21 mouse cellular contexts compared by ENCODE assay signal in genomic region chr2:15008072-15008471, GRCm38 (mm10). TPM values are rescaled to one million over a fixed set of nuclear protein-coding genes. Genes with fewer than 3 reads are reported as not detected.
DNase-seq lines count a peak whose midpoint lies in the region; ATAC-seq lines count a peak whose summit lies in the region.
"Had no signal": no experiment of that assay in that cellular context is flagged by ENCODE, and none has a peak within 500 bp of the region (broad histone marks: within the 10 kb centered on the region; RNA-seq: fewer than 3 reads in every experiment).

No protein-coding gene starts in this region.

- H3K4me1 ChIP-seq in hindbrain, embryonic 13.5 days (replicated peaks), result no peaks in the 10 kb centered on the region
- H3K4me1 ChIP-seq in hindbrain, embryonic 16.5 days (ENCODE audit: control insufficient read depth, insufficient read depth, low read depth, low read length), result no peaks in the 10 kb centered on the region
- no peaks in the 10 kb centered on the region for H3K4me1 ChIP-seq in neural tube, embryonic 11.5 days (ENCODE audit: control insufficient read depth, insufficient read depth, low read length)
- no peaks in the 10 kb centered on the region for H3K4me1 ChIP-seq in neural tube, embryonic 14.5 days (ENCODE audit: control insufficient read depth, insufficient read depth, low read length)
- H3K4me1 ChIP-seq in neural tube, embryonic 15.5 days, result no peaks in the 10 kb centered on the region

- no peak overlapping the region for H3K4me2 ChIP-seq in hindbrain, embryonic 13.5 days
- H3K4me2 ChIP-seq in hindbrain, embryonic 16.5 days (ENCODE audit: low read length), result no peak overlapping the region
- no peak overlapping the region for H3K4me2 ChIP-seq in neural tube, embryonic 11.5 days (ENCODE audit: low read depth)
- no peak overlapping the region for H3K4me2 ChIP-seq in neural tube, embryonic 14.5 days (ENCODE audit: low read depth, low read length)
- no peak overlapping the region for H3K4me2 ChIP-seq in neural tube, embryonic 15.5 days

- DNase-seq in neural tube, embryonic 11.5 days (ENCODE audit: low spot score), result no peak
- no peak for DNase-seq in neural tube, embryonic 10.5 days (ENCODE audit: extremely low spot score, low spot score)
- DNase-seq: adrenal gland, adult 2 months; adrenal gland, adult 8-10 months; adrenal gland, postnatal 10 days; adrenal gland, postnatal 14 days; adrenal gland, postnatal 25 days; adrenal gland, postnatal 36 days; B cell, adult 2 months; cerebellum, adult 11 months; cerebellum, adult 11-12 months; cerebellum, adult 18-20 months had no signal

- H3K36me3 ChIP-seq in hindbrain, embryonic 13.5 days, result peaks cover 29% of the 10 kb centered on the region
- 0 out of 2 replicates have a peak, but pooled peaks cover 4% of the 10 kb centered on the region for H3K36me3 ChIP-seq in hindbrain, embryonic 16.5 days (ENCODE audit: control insufficient read depth, insufficient read depth, low read length)
- no peaks in the 10 kb centered on the region for H3K36me3 ChIP-seq in neural tube, embryonic 11.5 days (ENCODE audit: control insufficient read depth, insufficient read depth, low read length)
- no peaks in the 10 kb centered on the region for H3K36me3 ChIP-seq in neural tube, embryonic 14.5 days (ENCODE audit: control insufficient read depth, insufficient read depth, low read length)
- H3K36me3 ChIP-seq in neural tube, embryonic 15.5 days, result peaks cover 18% of the 10 kb centered on the region

- H3K27me3 ChIP-seq in hindbrain, embryonic 13.5 days, result no peaks in the 10 kb centered on the region
- no peaks in the 10 kb centered on the region for H3K27me3 ChIP-seq in hindbrain, embryonic 16.5 days (replicated peaks; ENCODE audit: control insufficient read depth, insufficient read depth, low read length)
- no peaks in the 10 kb centered on the region for H3K27me3 ChIP-seq in neural tube, embryonic 11.5 days (ENCODE audit: control insufficient read depth, insufficient read depth, low read length)
- H3K27me3 ChIP-seq in neural tube, embryonic 14.5 days (ENCODE audit: control insufficient read depth, insufficient read depth, low read length), result no peaks in the 10 kb centered on the region
- no peaks in the 10 kb centered on the region for H3K27me3 ChIP-seq in neural tube, embryonic 15.5 days (replicated peaks)
- H3K27me3 ChIP-seq: CH12.LX, Patski had no signal

- H3K9me3 ChIP-seq in hindbrain, embryonic 13.5 days, result no peaks in the 10 kb centered on the region
- H3K9me3 ChIP-seq in hindbrain, embryonic 16.5 days (ENCODE audit: control insufficient read depth, low read length), result peaks cover 3% of the 10 kb centered on the region; the same call in 1 of the 2 replicates
- H3K9me3 ChIP-seq in neural tube, embryonic 11.5 days (ENCODE audit: control insufficient read depth, low read length), result no peaks in the 10 kb centered on the region
- H3K9me3 ChIP-seq in neural tube, embryonic 14.5 days (ENCODE audit: control insufficient read depth, low read length), result no peaks in the 10 kb centered on the region
- H3K9me3 ChIP-seq in neural tube, embryonic 15.5 days (replicated peaks), result 0 out of 2 replicates have a peak, but pooled peaks cover 3% of the 10 kb centered on the region
- H3K9me3 ChIP-seq: G1E had no signal

- peak overlapping the region; percentile 13 for H3K27ac ChIP-seq in hindbrain, embryonic 13.5 days
- H3K27ac ChIP-seq in hindbrain, embryonic 16.5 days (ENCODE audit: low read depth, low read length), result no peak overlapping the region
- H3K27ac ChIP-seq in neural tube, embryonic 11.5 days (ENCODE audit: low read depth, low read length), result no peak overlapping the region
- H3K27ac ChIP-seq in neural tube, embryonic 14.5 days (ENCODE audit: low read depth, low read length), result no peak overlapping the region
- no peak overlapping the region for H3K27ac ChIP-seq in neural tube, embryonic 15.5 days (replicated peaks)

- peak; percentile 72; the same call in 1 of the 2 replicates for ATAC-seq in hindbrain, embryonic 13.5 days (ENCODE audit: low FRiP score)
- no peak for ATAC-seq in hindbrain, embryonic 16.5 days
- peak; percentile 54; the same call in 1 of the 2 replicates for ATAC-seq in neural tube, embryonic 11.5 days (ENCODE audit: insufficient read depth, low FRiP score, low TSS enrichment)
- 0 out of 2 replicates have a peak, but pooled peaks have one; percentile 41 for ATAC-seq in neural tube, embryonic 14.5 days (ENCODE audit: low read depth)
- no peak for ATAC-seq in neural tube, embryonic 15.5 days (ENCODE audit: low FRiP score)
- ATAC-seq: activated CD4-positive, CD25-positive, alpha-beta regulatory T cell, adult 4 months; CD4-positive, CD25-positive, alpha-beta regulatory T cell, adult 4 months; Patski had no signal

- WGBS in hindbrain, embryonic 13.5 days, result 76% methylated on average over 1 of the region's 1 CpGs
- WGBS in hindbrain, embryonic 16.5 days, result 83% methylated on average over 1 of the region's 1 CpGs
- 88% methylated on average over 1 of the region's 1 CpGs for WGBS in neural tube, embryonic 11.5 days
- 62% methylated on average over 1 of the region's 1 CpGs for WGBS in neural tube, embryonic 14.5 days
- WGBS in neural tube, embryonic 15.5 days, result 72% methylated on average over 1 of the region's 1 CpGs

- no peak overlapping the region for H3K9ac ChIP-seq in hindbrain, embryonic 13.5 days
- no peak overlapping the region for H3K9ac ChIP-seq in hindbrain, embryonic 16.5 days (ENCODE audit: low read depth, low read length)
- no peak overlapping the region for H3K9ac ChIP-seq in neural tube, embryonic 11.5 days (ENCODE audit: low read length)
- no peak overlapping the region for H3K9ac ChIP-seq in neural tube, embryonic 14.5 days (replicated peaks; ENCODE audit: low read depth, low read length)
- H3K9ac ChIP-seq in neural tube, embryonic 15.5 days (replicated peaks), result no peak overlapping the region

- no peak overlapping the region for H3K4me3 ChIP-seq in hindbrain, embryonic 13.5 days
- H3K4me3 ChIP-seq in hindbrain, embryonic 16.5 days (ENCODE audit: low read length), result no peak overlapping the region
- no peak overlapping the region for H3K4me3 ChIP-seq in neural tube, embryonic 11.5 days (ENCODE audit: low read depth, low read length)
- no peak overlapping the region for H3K4me3 ChIP-seq in neural tube, embryonic 14.5 days (ENCODE audit: low read depth, low read length)
- H3K4me3 ChIP-seq in neural tube, embryonic 15.5 days (replicated peaks), result no peak overlapping the region

RNA-seq across cellular contexts. Expression of gene Arl5b, which starts 41.1 kb away (rescaled TPM):
- 38.5 and 44.2 TPM in 2 replicates for polyA plus RNA-seq in hindbrain, embryonic 13.5 days (2015; fragmentation: Nextera tagmentation; extraction: Ambion mirVana)
- polyA plus RNA-seq in hindbrain, embryonic 16.5 days (2015; fragmentation: Nextera tagmentation; extraction: Ambion mirVana), result 25.9 and 28.2 TPM in 2 replicates
- polyA plus RNA-seq in neural tube, embryonic 11.5 days (2014; fragmentation: Nextera tagmentation; extraction: Ambion mirVana), result 59.8 and 71.0 TPM in 2 replicates
- 42.4 and 46.0 TPM in 2 replicates for polyA plus RNA-seq in neural tube, embryonic 14.5 days (2014; fragmentation: Nextera tagmentation; extraction: Ambion mirVana)
- polyA plus RNA-seq in neural tube, embryonic 15.5 days (2015; fragmentation: Nextera tagmentation; extraction: Ambion mirVana), result 27.8 and 28.4 TPM in 2 replicates

RNA-seq across cellular contexts. Expression of gene Nsun6, which starts 46.8 kb away (rescaled TPM):
- polyA plus RNA-seq in hindbrain, embryonic 13.5 days (2015; fragmentation: Nextera tagmentation; extraction: Ambion mirVana), result 18.3 and 19.4 TPM in 2 replicates
- 11.6 and 13.2 TPM in 2 replicates for polyA plus RNA-seq in hindbrain, embryonic 16.5 days (2015; fragmentation: Nextera tagmentation; extraction: Ambion mirVana)
- polyA plus RNA-seq in neural tube, embryonic 11.5 days (2014; fragmentation: Nextera tagmentation; extraction: Ambion mirVana), result 12.0 and 12.1 TPM in 2 replicates
- polyA plus RNA-seq in neural tube, embryonic 14.5 days (2014; fragmentation: Nextera tagmentation; extraction: Ambion mirVana), result 15.7 and 19.6 TPM in 2 replicates
- polyA plus RNA-seq in neural tube, embryonic 15.5 days (2015; fragmentation: Nextera tagmentation; extraction: Ambion mirVana), result 11.6 and 15.0 TPM in 2 replicates

Comparison
In these comparisons a context has a peak if more than half of its experiments do, and no peak if none do; other contexts are left out.
1. ATAC-seq: peak in hindbrain, embryonic 13.5 days (single experiment), neural tube, embryonic 11.5 days (single experiment) and neural tube, embryonic 14.5 days (single experiment); none in hindbrain, embryonic 16.5 days (single experiment) and neural tube, embryonic 15.5 days (single experiment).